Mouse (Mus musculus): ENCODE data around the gene Raf1.

- no peak for TF ChIP-seq CTCF (IDR thresholded peaks at IDR 0.05; ENCODE audit: borderline replicate concordance, control insufficient read depth, extremely low read depth, insufficient read depth, low read length, poor library complexity)
- no peak for TF ChIP-seq POLR2A (IDR thresholded peaks at IDR 0.05; ENCODE audit: control insufficient read depth, extremely low read depth, insufficient read depth, low read length, poor library complexity)
Measured at GRCm38 (mm10) chr6:115702901-115703300, 26.5 kb upstream of the Raf1 start.

All from thymus, adult 2 months (tissue).